Mouse (Mus musculus): ENCODE results near the gene Nnmt. TPM values are rescaled to one million over a fixed set of nuclear protein-coding genes. Genes with fewer than 3 reads are reported as not detected.

Nnmt gene
- polyA plus RNA-seq, 1 experiment from 2014 or later = 2.6 TPM

- Histone ChIP-seq H3K9me3 (ENCODE audit: low read length) (no peaks in the 10 kb centered on the region), H3K27ac (ENCODE audit: low read length) (no peak overlapping the region)
Observed at GRCm38 (mm10) chr9:48605697-48606096, 744 bp upstream of the Nnmt start.

GRCm38 (mm10) chr9:48604226-48604625 is 727 bp downstream of the Nnmt start:
- Histone ChIP-seq H3K9ac (replicated peaks; ENCODE audit: low read depth) (no peak overlapping the region), H3K4me3 (ENCODE audit: low read depth, low read length) (no peak overlapping the region), H3K27me3 (replicated peaks; ENCODE audit: insufficient read depth, low read length) (no peaks in the 10 kb centered on the region), H3K4me2 (replicated peaks; ENCODE audit: low read depth, low read length) (no peak overlapping the region), H3K36me3 (ENCODE audit: insufficient read depth, low read length) (no peaks in the 10 kb centered on the region), H3K9me3 (ENCODE audit: low read length) (no peaks in the 10 kb centered on the region), H3K4me1 (ENCODE audit: insufficient read depth, low read depth, low read length) (no peaks in the 10 kb centered on the region), H3K27ac (ENCODE audit: low read length) (no peak overlapping the region)
- 61% methylated on average over 1 of the region's 1 CpGs for WGBS
- TF ChIP-seq EP300 (IDR thresholded peaks at IDR 0.05) = no peak
- TF ChIP-seq CTCF (IDR thresholded peaks at IDR 0.05) = no peak
- DNase-seq (ENCODE audit: low spot score) (no peak), ATAC-seq (no peak)

More at GRCm38 (mm10) chr9:48605697-48606096, 744 bp upstream of the Nnmt start:
- ATAC-seq (no peak), DNase-seq (ENCODE audit: low spot score) (no peak)
- H3K36me3 ChIP-seq (ENCODE audit: insufficient read depth, low read length) = no peaks in the 10 kb centered on the region
- 88% methylated on average over 5 of the region's 5 CpGs for WGBS
- no peaks in the 10 kb centered on the region for H3K4me1 ChIP-seq (ENCODE audit: insufficient read depth, low read depth, low read length)
- no peak overlapping the region for H3K9ac ChIP-seq (replicated peaks; ENCODE audit: low read depth)
- TF ChIP-seq EP300 (IDR thresholded peaks at IDR 0.05) = no peak
- TF ChIP-seq CTCF (IDR thresholded peaks at IDR 0.05) = peak; percentile 32; the same call in 1 of the 2 replicates
- H3K4me2 ChIP-seq (replicated peaks; ENCODE audit: low read depth, low read length) = no peak overlapping the region
- H3K27me3 ChIP-seq (replicated peaks; ENCODE audit: insufficient read depth, low read length) = no peaks in the 10 kb centered on the region
- H3K4me3 ChIP-seq (ENCODE audit: low read depth, low read length) = no peak overlapping the region

- DNase-seq (ENCODE audit: low spot score) = no peak
- Histone ChIP-seq H3K9me3 (ENCODE audit: low read length) (no peaks in the 10 kb centered on the region), H3K4me2 (replicated peaks; ENCODE audit: low read depth, low read length) (no peak overlapping the region), H3K4me3 (ENCODE audit: low read depth, low read length) (no peak overlapping the region), H3K4me1 (ENCODE audit: insufficient read depth, low read depth, low read length) (no peaks in the 10 kb centered on the region), H3K27ac (ENCODE audit: low read length) (no peak overlapping the region), H3K9ac (replicated peaks; ENCODE audit: low read depth) (no peak overlapping the region), H3K27me3 (replicated peaks; ENCODE audit: insufficient read depth, low read length) (no peaks in the 10 kb centered on the region), H3K36me3 (ENCODE audit: insufficient read depth, low read length) (no peaks in the 10 kb centered on the region)
- WGBS = 68% methylated on average over 9 of the region's 9 CpGs
- no peak for ATAC-seq
- TF ChIP-seq CTCF (IDR thresholded peaks at IDR 0.05) = no peak
- TF ChIP-seq EP300 (IDR thresholded peaks at IDR 0.05) = no peak
Observed at GRCm38 (mm10) chr9:48600881-48601280, 4.1 kb downstream of the Nnmt start.

GRCm38 (mm10) chr9:48600066-48600465 is 4.9 kb downstream of the Nnmt start:
- 46% methylated on average over 2 of the region's 2 CpGs for WGBS
- H3K27ac ChIP-seq (ENCODE audit: low read length) = no peak overlapping the region
- H3K9ac ChIP-seq (replicated peaks; ENCODE audit: low read depth) = no peak overlapping the region
- no peaks in the 10 kb centered on the region for H3K4me1 ChIP-seq (ENCODE audit: insufficient read depth, low read depth, low read length)
- H3K27me3 ChIP-seq (replicated peaks; ENCODE audit: insufficient read depth, low read length) = no peaks in the 10 kb centered on the region
- H3K36me3 ChIP-seq (ENCODE audit: insufficient read depth, low read length) = no peaks in the 10 kb centered on the region
- no peak overlapping the region for H3K4me3 ChIP-seq (ENCODE audit: low read depth, low read length)
- no peaks in the 10 kb centered on the region for H3K9me3 ChIP-seq (ENCODE audit: low read length)
- no peak overlapping the region for H3K4me2 ChIP-seq (replicated peaks; ENCODE audit: low read depth, low read length)
- TF ChIP-seq EP300 (IDR thresholded peaks at IDR 0.05) (no peak), CTCF (IDR thresholded peaks at IDR 0.05) (no peak)
- ATAC-seq = no peak
- no peak for DNase-seq (ENCODE audit: low spot score)

GRCm38 (mm10) chr9:48597494-48597893 is 7.5 kb downstream of the Nnmt start:
- no peak overlapping the region for H3K4me2 ChIP-seq (replicated peaks; ENCODE audit: low read depth, low read length)
- H3K27ac ChIP-seq (ENCODE audit: low read length) = no peak overlapping the region
- no peak overlapping the region for H3K4me3 ChIP-seq (ENCODE audit: low read depth, low read length)
- no peaks in the 10 kb centered on the region for H3K9me3 ChIP-seq (ENCODE audit: low read length)
- no peak for DNase-seq (ENCODE audit: low spot score)
- TF ChIP-seq EP300 (IDR thresholded peaks at IDR 0.05) (no peak), CTCF (IDR thresholded peaks at IDR 0.05) (no peak)
- no peak overlapping the region for H3K9ac ChIP-seq (replicated peaks; ENCODE audit: low read depth)
- no peaks in the 10 kb centered on the region for H3K27me3 ChIP-seq (replicated peaks; ENCODE audit: insufficient read depth, low read length)
- H3K36me3 ChIP-seq (ENCODE audit: insufficient read depth, low read length) = no peaks in the 10 kb centered on the region
- no peak for ATAC-seq
- H3K4me1 ChIP-seq (ENCODE audit: insufficient read depth, low read depth, low read length) = no peaks in the 10 kb centered on the region
- WGBS = 64% methylated on average over 5 of the region's 5 CpGs

GRCm38 (mm10) chr9:48596924-48597323 is 8.0 kb downstream of the Nnmt start:
- H3K27me3 ChIP-seq (replicated peaks; ENCODE audit: insufficient read depth, low read length) = no peaks in the 10 kb centered on the region
- no peak overlapping the region for H3K9ac ChIP-seq (replicated peaks; ENCODE audit: low read depth)
- no peak overlapping the region for H3K4me3 ChIP-seq (ENCODE audit: low read depth, low read length)
- no peak for ATAC-seq
- H3K27ac ChIP-seq (ENCODE audit: low read length) = no peak overlapping the region
- whole genome bisulfite sequencing = 45% methylated on average over 11 of the region's 11 CpGs
- DNase-seq (ENCODE audit: low spot score) = no peak
- no peaks in the 10 kb centered on the region for H3K36me3 ChIP-seq (ENCODE audit: insufficient read depth, low read length)
- H3K4me1 ChIP-seq (ENCODE audit: insufficient read depth, low read depth, low read length) = no peaks in the 10 kb centered on the region
- no peaks in the 10 kb centered on the region for H3K9me3 ChIP-seq (ENCODE audit: low read length)
- no peak for TF ChIP-seq CTCF (IDR thresholded peaks at IDR 0.05)
- TF ChIP-seq EP300 (IDR thresholded peaks at IDR 0.05) = no peak
- no peak overlapping the region for H3K4me2 ChIP-seq (replicated peaks; ENCODE audit: low read depth, low read length)

GRCm38 (mm10) chr9:48593915-48594314 is 11.0 kb downstream of the Nnmt start:
- Histone ChIP-seq H3K9ac (replicated peaks; ENCODE audit: low read depth) (no peak overlapping the region), H3K9me3 (ENCODE audit: low read length) (no peaks in the 10 kb centered on the region), H3K27ac (ENCODE audit: low read length) (no peak overlapping the region), H3K4me1 (ENCODE audit: insufficient read depth, low read depth, low read length) (no peaks in the 10 kb centered on the region), H3K36me3 (ENCODE audit: insufficient read depth, low read length) (no peaks in the 10 kb centered on the region), H3K4me3 (ENCODE audit: low read depth, low read length) (no peak overlapping the region), H3K4me2 (replicated peaks; ENCODE audit: low read depth, low read length) (no peak overlapping the region), H3K27me3 (replicated peaks; ENCODE audit: insufficient read depth, low read length) (no peaks in the 10 kb centered on the region)
- no peak for ATAC-seq
- TF ChIP-seq EP300 (IDR thresholded peaks at IDR 0.05) = no peak
- TF ChIP-seq CTCF (IDR thresholded peaks at IDR 0.05) = peak; percentile 17; the same call in 1 of the 2 replicates
- WGBS = 53% methylated on average over 8 of the region's 8 CpGs
- no peak for DNase-seq (ENCODE audit: low spot score)

Data from lung, postnatal 0 days (tissue).